Mouse (Mus musculus): ENCODE results near the gene Hist4h4. TPM values are rescaled to one million over a fixed set of nuclear protein-coding genes. Genes with fewer than 3 reads are reported as not detected.
A peak's percentile ranks its signal among the peaks of the same experiment; 100 is the strongest.
"Not testable (repeated sequence)": the region's sequence is repeated elsewhere in the genome, so short reads cannot be mapped to it uniquely, and the experiment has no call there.

Gene Hist4h4
- polyA plus RNA-seq, 1 experiment from 2014 or later, result 0.55 TPM

- peak overlapping the region; percentile 48 for H3K9ac ChIP-seq (replicated peaks; ENCODE audit: low read length)
- 45% methylated on average over 11 of the region's 18 CpGs for WGBS
These were observed 3.3 kb upstream of the Hist4h4 start for GRCm38 (mm10) chr6:136807395-136808013.

DNA sequence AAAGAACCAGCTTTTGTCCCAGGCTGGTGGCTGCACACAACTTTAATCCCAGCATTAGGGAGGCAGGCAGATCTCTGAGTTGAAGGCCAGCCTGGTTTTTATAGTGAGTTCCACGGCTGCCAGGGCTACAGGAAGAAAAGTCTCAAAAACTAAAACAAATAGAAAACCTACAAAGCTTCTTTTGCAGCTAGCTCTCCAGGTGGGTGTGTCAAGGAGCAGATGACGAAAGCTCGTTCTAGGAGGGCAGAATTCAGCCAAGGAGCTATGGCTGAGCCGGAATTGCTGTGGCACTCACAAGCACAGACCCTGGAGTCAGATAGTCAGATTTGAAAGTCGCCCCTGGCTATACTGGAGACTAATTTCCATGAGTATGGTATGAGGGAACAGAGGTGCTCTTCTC lies 2.6 kb upstream of the Hist4h4 start:
- Histone ChIP-seq H3K27me3 (ENCODE audit: insufficient read depth, low read length) (no peaks in the 10 kb centered on the region), H3K4me2 (replicated peaks; ENCODE audit: low read depth, low read length) (no peak overlapping the region; the same call in 1 of the 2 replicates), H3K9me3 (ENCODE audit: low read length) (no peaks in the 10 kb centered on the region), H3K27ac (ENCODE audit: low read length) (peak overlapping the region; percentile 36; the same call in 1 of the 2 replicates), H3K4me3 (ENCODE audit: low read length) (no peak overlapping the region), H3K36me3 (ENCODE audit: insufficient read depth, low read length) (0 out of 2 replicates have a peak, but pooled peaks cover 1% of the 10 kb centered on the region), H3K9ac (replicated peaks; ENCODE audit: low read length) (peak overlapping the region; percentile 48; the same call in 1 of the 2 replicates), H3K4me1 (ENCODE audit: insufficient read depth, low read length) (peaks cover 24% of the 10 kb centered on the region)
- ATAC-seq (ENCODE audit: low FRiP score, low TSS enrichment), result no peak
- 77% methylated on average over 5 of the region's 5 CpGs for WGBS

More at GRCm38 (mm10) chr6:136807395-136808013, 3.3 kb upstream of the Hist4h4 start:
- H3K4me3 ChIP-seq (ENCODE audit: low read length), result peak overlapping the region; percentile 80
- peak; percentile 0; the same call in 1 of the 2 replicates for ATAC-seq (ENCODE audit: low FRiP score, low TSS enrichment)
- H3K27me3 ChIP-seq (ENCODE audit: insufficient read depth, low read length), result no peaks in the 10 kb centered on the region
- peaks cover 24% of the 10 kb centered on the region for H3K4me1 ChIP-seq (ENCODE audit: insufficient read depth, low read length)
- H3K27ac ChIP-seq (ENCODE audit: low read length), result peak overlapping the region; percentile 78
- H3K9me3 ChIP-seq (ENCODE audit: low read length), result no peaks in the 10 kb centered on the region
- H3K4me2 ChIP-seq (replicated peaks; ENCODE audit: low read depth, low read length), result peak overlapping the region; percentile 97
- H3K36me3 ChIP-seq (ENCODE audit: insufficient read depth, low read length), result peaks cover 8% of the 10 kb centered on the region

- no peaks in the 10 kb centered on the region for H3K36me3 ChIP-seq (ENCODE audit: insufficient read depth, low read length)
- no peaks in the 10 kb centered on the region for H3K27me3 ChIP-seq (ENCODE audit: insufficient read depth, low read length)
- 91% methylated on average over 1 of the region's 1 CpGs for WGBS
- H3K9me3 ChIP-seq (ENCODE audit: low read length), result no peaks in the 10 kb centered on the region
- H3K4me3 ChIP-seq (ENCODE audit: low read length), result no peak overlapping the region
- no peak for ATAC-seq (ENCODE audit: low FRiP score, low TSS enrichment)
- peak overlapping the region; percentile 90; the same call in 1 of the 2 replicates for H3K4me2 ChIP-seq (replicated peaks; ENCODE audit: low read depth, low read length)
- no peak overlapping the region for H3K9ac ChIP-seq (replicated peaks; ENCODE audit: low read length)
- peaks cover 24% of the 10 kb centered on the region for H3K4me1 ChIP-seq (ENCODE audit: insufficient read depth, low read length)
- no peak overlapping the region for H3K27ac ChIP-seq (ENCODE audit: low read length)
These were observed 1.2 kb upstream of the Hist4h4 start for GRCm38 (mm10) chr6:136805409-136805775.

GRCm38 (mm10) chr6:136804705-136805408 lies 642 bp upstream of the Hist4h4 start:
- peak overlapping the region; percentile 81 for H3K4me3 ChIP-seq (ENCODE audit: low read length)
- WGBS, result 30% methylated on average over 9 of the region's 9 CpGs

GRCm38 (mm10) chr6:136803093-136803738 lies 999 bp downstream of the Hist4h4 start:
- H3K36me3 ChIP-seq (ENCODE audit: insufficient read depth, low read length), result no peaks in the 10 kb centered on the region
- peak overlapping the region; percentile 90 for H3K4me2 ChIP-seq (replicated peaks; ENCODE audit: low read depth, low read length)
- peaks cover 13% of the 10 kb centered on the region for H3K4me1 ChIP-seq (ENCODE audit: insufficient read depth, low read length)
- peak overlapping the region; percentile 98 for H3K9ac ChIP-seq (replicated peaks; ENCODE audit: low read length)
- no peaks in the 10 kb centered on the region for H3K9me3 ChIP-seq (ENCODE audit: low read length)
- peak overlapping the region; percentile 81 for H3K4me3 ChIP-seq (ENCODE audit: low read length)
- H3K27ac ChIP-seq (ENCODE audit: low read length), result peak overlapping the region; percentile 100
- no peaks in the 10 kb centered on the region for H3K27me3 ChIP-seq (ENCODE audit: insufficient read depth, low read length)
- 19% methylated on average over 12 of the region's 12 CpGs for WGBS
- ATAC-seq (ENCODE audit: low FRiP score, low TSS enrichment), result peak; percentile 0; the same call in 1 of the 2 replicates

More at GRCm38 (mm10) chr6:136804705-136805408, 642 bp upstream of the Hist4h4 start:
- no peak for ATAC-seq (ENCODE audit: low FRiP score, low TSS enrichment)
- peaks cover 24% of the 10 kb centered on the region for H3K4me1 ChIP-seq (ENCODE audit: insufficient read depth, low read length)
- H3K27me3 ChIP-seq (ENCODE audit: insufficient read depth, low read length), result no peaks in the 10 kb centered on the region
- H3K9me3 ChIP-seq (ENCODE audit: low read length), result no peaks in the 10 kb centered on the region
- H3K36me3 ChIP-seq (ENCODE audit: insufficient read depth, low read length), result no peaks in the 10 kb centered on the region
- peak overlapping the region; percentile 100 for H3K27ac ChIP-seq (ENCODE audit: low read length)
- peak overlapping the region; percentile 98 for H3K9ac ChIP-seq (replicated peaks; ENCODE audit: low read length)
- peak overlapping the region; percentile 90 for H3K4me2 ChIP-seq (replicated peaks; ENCODE audit: low read depth, low read length)

- WGBS, result 76% methylated on average over 6 of the region's 6 CpGs
- no peak overlapping the region for H3K27ac ChIP-seq (ENCODE audit: low read length)
These were observed 2.9 kb downstream of the Hist4h4 start for GRCm38 (mm10) chr6:136801274-136801673.

DNA sequence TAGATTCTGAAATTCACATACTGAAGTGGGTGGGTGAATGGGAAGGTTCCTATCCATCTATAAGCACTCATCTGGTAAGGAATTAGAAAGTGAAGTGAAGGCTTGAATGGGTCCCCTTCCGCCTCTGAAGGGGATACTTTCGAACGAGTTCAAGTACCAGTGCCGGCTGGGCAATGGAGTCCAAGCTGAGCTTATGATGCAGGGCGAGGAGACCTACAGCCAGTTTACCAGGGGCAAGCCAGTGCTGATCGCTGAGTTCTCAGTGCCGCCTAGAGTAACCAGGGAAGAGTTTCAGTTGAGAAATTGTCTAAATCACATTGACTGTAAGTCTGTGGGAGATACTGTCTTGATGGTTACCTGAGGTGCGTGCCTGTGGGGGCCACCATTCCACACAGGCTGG lies 3.5 kb downstream of the Hist4h4 start:
- Histone ChIP-seq H3K4me2 (replicated peaks; ENCODE audit: low read depth, low read length) (no peak overlapping the region), H3K36me3 (ENCODE audit: insufficient read depth, low read length) (no peaks in the 10 kb centered on the region), H3K4me3 (ENCODE audit: low read length) (no peak overlapping the region), H3K27ac (ENCODE audit: low read length) (no peak overlapping the region), H3K9me3 (ENCODE audit: low read length) (no peaks in the 10 kb centered on the region), H3K27me3 (ENCODE audit: insufficient read depth, low read length) (no peaks in the 10 kb centered on the region), H3K9ac (replicated peaks; ENCODE audit: low read length) (no peak overlapping the region), H3K4me1 (ENCODE audit: insufficient read depth, low read length) (peaks cover 13% of the 10 kb centered on the region)
- 89% methylated on average over 8 of the region's 8 CpGs for WGBS
- ATAC-seq (ENCODE audit: low FRiP score, low TSS enrichment), result no peak

More at GRCm38 (mm10) chr6:136801274-136801673, 2.9 kb downstream of the Hist4h4 start:
- Histone ChIP-seq H3K9me3 (ENCODE audit: low read length) (no peaks in the 10 kb centered on the region), H3K27me3 (ENCODE audit: insufficient read depth, low read length) (no peaks in the 10 kb centered on the region), H3K4me1 (ENCODE audit: insufficient read depth, low read length) (peaks cover 13% of the 10 kb centered on the region), H3K4me3 (ENCODE audit: low read length) (no peak overlapping the region), H3K36me3 (ENCODE audit: insufficient read depth, low read length) (no peaks in the 10 kb centered on the region), H3K9ac (replicated peaks; ENCODE audit: low read length) (no peak overlapping the region), H3K4me2 (replicated peaks; ENCODE audit: low read depth, low read length) (no peak overlapping the region)
- ATAC-seq (ENCODE audit: low FRiP score, low TSS enrichment), result no peak

DNA sequence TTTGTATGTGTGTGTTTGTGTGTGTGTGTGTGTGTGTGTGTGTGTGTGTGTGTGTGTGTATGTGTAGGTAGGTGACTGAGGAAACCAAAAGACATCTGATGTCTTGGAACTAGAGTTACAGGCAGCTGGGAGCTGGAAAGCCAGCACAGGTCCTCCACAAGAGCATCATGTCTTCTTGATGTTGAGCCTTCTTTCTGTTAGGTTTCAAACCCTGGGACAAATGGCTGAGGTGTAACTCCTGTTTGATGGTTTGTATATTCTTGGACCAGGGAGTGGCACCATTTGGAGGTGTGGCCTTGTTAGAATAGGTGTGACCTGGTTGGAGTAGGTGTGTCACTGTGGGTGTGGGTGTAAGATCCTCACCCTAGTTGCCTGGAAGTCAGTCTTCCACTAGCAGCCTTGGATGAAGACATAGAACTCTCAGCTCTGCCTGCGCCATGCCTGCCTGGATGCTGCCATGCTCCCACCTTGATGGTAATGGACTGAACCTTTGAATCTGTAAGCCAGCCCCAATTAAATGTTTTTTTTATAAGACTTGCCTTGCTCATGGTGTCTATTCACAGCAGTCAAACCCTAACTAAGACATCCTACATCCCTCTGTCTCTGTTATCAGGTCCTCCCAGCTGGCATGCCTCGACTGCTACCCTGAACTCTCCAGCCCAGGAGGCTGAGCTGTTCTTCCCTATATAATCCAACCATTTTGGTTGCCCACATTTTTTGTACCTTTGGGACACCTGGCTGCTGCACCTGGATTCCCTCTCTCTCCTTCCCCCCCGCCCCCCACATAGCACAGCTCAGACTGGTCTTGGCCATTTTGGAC lies 6.1 kb downstream of the Hist4h4 start:
- WGBS, result 87% methylated on average over 3 of the region's 3 CpGs
- H3K9ac ChIP-seq (replicated peaks; ENCODE audit: low read length); H3K9me3 ChIP-seq (ENCODE audit: low read length); H3K27me3 ChIP-seq (ENCODE audit: insufficient read depth, low read length); H3K36me3 ChIP-seq (ENCODE audit: insufficient read depth, low read length); H3K4me2 ChIP-seq (replicated peaks; ENCODE audit: low read depth, low read length); ATAC-seq (ENCODE audit: low FRiP score, low TSS enrichment); H3K27ac ChIP-seq (ENCODE audit: low read length); H3K4me3 ChIP-seq (ENCODE audit: low read length): not testable (repeated sequence)
- H3K4me1 ChIP-seq (ENCODE audit: insufficient read depth, low read length), result peaks cover 14% of the 10 kb centered on the region

DNA sequence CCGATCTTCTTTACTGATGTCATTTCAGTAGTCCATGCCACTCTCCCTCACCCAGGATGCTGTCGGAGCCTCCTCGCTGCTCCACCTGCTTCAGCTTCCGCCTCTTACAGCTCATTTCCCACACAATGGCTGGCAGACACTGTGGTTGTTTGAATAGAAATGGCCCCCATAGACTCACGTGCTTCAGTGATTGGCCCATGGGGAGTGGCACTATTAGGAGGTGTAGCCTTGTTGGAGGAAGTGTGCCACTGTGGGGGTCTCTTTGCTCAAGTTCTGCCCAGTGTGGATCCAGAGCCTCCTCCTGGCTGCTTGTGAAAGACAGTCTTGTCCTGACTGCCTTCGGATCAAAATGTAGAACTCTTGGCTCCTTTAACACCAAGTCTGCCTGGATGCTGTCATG lies 8.4 kb downstream of the Hist4h4 start:
- Histone ChIP-seq H3K9ac (replicated peaks; ENCODE audit: low read length) (no peak overlapping the region), H3K36me3 (ENCODE audit: insufficient read depth, low read length) (no peaks in the 10 kb centered on the region), H3K4me3 (ENCODE audit: low read length) (no peak overlapping the region), H3K4me2 (replicated peaks; ENCODE audit: low read depth, low read length) (no peak overlapping the region), H3K27ac (ENCODE audit: low read length) (no peak overlapping the region), H3K4me1 (ENCODE audit: insufficient read depth, low read length) (peaks cover 12% of the 10 kb centered on the region), H3K27me3 (ENCODE audit: insufficient read depth, low read length) (no peaks in the 10 kb centered on the region), H3K9me3 (ENCODE audit: low read length) (no peaks in the 10 kb centered on the region)
- WGBS, result 32% methylated on average over 6 of the region's 6 CpGs
- no peak for ATAC-seq (ENCODE audit: low FRiP score, low TSS enrichment)

Data from kidney, embryonic 16.5 days (tissue).